In the genomic region with DNA sequence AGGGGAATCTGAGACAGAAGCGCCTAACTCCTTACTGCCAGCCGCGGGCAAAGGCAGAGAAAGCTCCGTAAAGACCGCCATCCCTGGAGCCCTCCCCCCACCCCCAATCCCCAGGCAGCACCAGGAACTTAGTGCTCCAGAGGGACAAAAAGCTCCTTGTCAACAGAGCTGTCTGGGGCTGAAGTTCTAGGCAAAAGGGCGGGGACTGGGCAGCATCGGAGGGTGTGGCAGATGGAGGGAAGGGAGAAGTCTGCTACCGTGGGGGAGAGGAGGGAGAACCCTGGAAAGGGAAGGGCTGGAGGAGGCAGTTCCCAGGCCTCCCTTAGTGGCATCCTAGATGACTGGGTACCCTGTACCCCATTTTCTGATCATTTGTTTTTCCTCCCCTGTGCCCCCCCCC, we compare ENCODE assay signal across 10 mouse cellular contexts. TPM values are rescaled to one million over a fixed set of nuclear protein-coding genes. Genes with fewer than 3 reads are reported as not detected.
DNase-seq lines count a peak whose midpoint lies in the region; ATAC-seq and TF ChIP-seq lines count a peak whose summit lies in the region.
"Had no signal": no experiment of that assay in that cellular context is flagged by ENCODE, and none has a peak within 500 bp of the region (broad histone marks: within the 10 kb centered on the region; RNA-seq: fewer than 3 reads in every experiment).

No protein-coding gene starts in this region.

- DNase-seq in heart, adult 2 months: no peak
- peak; percentile 29 to 56 for DNase-seq in cerebellum, postnatal 25 days
- DNase-seq in hindbrain, embryonic 14.5 days (ENCODE audit: low spot score): no peak
- DNase-seq in left cerebral cortex, adult 9 months (ENCODE audit: low spot score in 2 of 2): no peak
- DNase-seq in adrenal gland, postnatal 25 days: no peak
- DNase-seq in urinary bladder, adult 18-20 months (ENCODE audit: low spot score in 2 of 2): no peak

- H3K27ac ChIP-seq in heart, embryonic 11.5 days (ENCODE audit: low read depth, low read length): no peak overlapping the region
- no peak overlapping the region for H3K27ac ChIP-seq in heart, adult 2 months
- no peak overlapping the region for H3K27ac ChIP-seq in hindbrain, embryonic 14.5 days
- no peak overlapping the region for H3K27ac ChIP-seq in neural tube, embryonic 12.5 days
- H3K27ac ChIP-seq: liver, embryonic 12.5 days had no signal

- H3K79me2 ChIP-seq in heart, adult 2 months (replicated peaks; ENCODE audit: control insufficient read depth, insufficient read depth, low read length): no peaks in the 10 kb centered on the region

- no peak for TF ChIP-seq CTCF in heart, adult 2 months (IDR thresholded peaks at IDR 0.05)

- TF ChIP-seq POLR2A in heart, adult 2 months (IDR thresholded peaks at IDR 0.05; ENCODE audit: insufficient read depth, low read depth, low read length): no peak

- H3K27me3 ChIP-seq in heart, embryonic 11.5 days (ENCODE audit: control insufficient read depth, insufficient read depth, low read length): peaks cover 34% of the 10 kb centered on the region
- no peaks in the 10 kb centered on the region for H3K27me3 ChIP-seq in heart, adult 2 months (ENCODE audit: control insufficient read depth, insufficient read depth, low read length)
- no peaks in the 10 kb centered on the region for H3K27me3 ChIP-seq in hindbrain, embryonic 14.5 days (ENCODE audit: control insufficient read depth, insufficient read depth, low read length)
- no peaks in the 10 kb centered on the region for H3K27me3 ChIP-seq in neural tube, embryonic 12.5 days (replicated peaks)

- WGBS in heart, embryonic 11.5 days (ENCODE audit: insufficient replicate concordance): 6% methylated on average over 8 of the region's 8 CpGs
- 26% methylated on average over 8 of the region's 8 CpGs for WGBS in heart, adult 2 months
- 5% methylated on average over 7 of the region's 8 CpGs for WGBS in hindbrain, embryonic 14.5 days
- 3% methylated on average over 8 of the region's 8 CpGs for WGBS in neural tube, embryonic 12.5 days

- TF ChIP-seq EP300 in heart, adult 2 months (IDR thresholded peaks at IDR 0.05; ENCODE audit: insufficient read depth, low read depth, low read length): no peak

- H3K36me3 ChIP-seq in heart, embryonic 11.5 days (ENCODE audit: control insufficient read depth, insufficient read depth, low read length): no peaks in the 10 kb centered on the region; the same call in 1 of the 2 replicates
- no peaks in the 10 kb centered on the region for H3K36me3 ChIP-seq in heart, adult 2 months (ENCODE audit: control insufficient read depth, insufficient read depth, low read length)
- H3K36me3 ChIP-seq in hindbrain, embryonic 14.5 days (replicated peaks; ENCODE audit: control insufficient read depth, insufficient read depth): peaks cover 42% of the 10 kb centered on the region
- peaks cover 46% of the 10 kb centered on the region for H3K36me3 ChIP-seq in neural tube, embryonic 12.5 days
- H3K36me3 ChIP-seq: liver, embryonic 12.5 days had no signal

- H3K9ac ChIP-seq in heart, embryonic 11.5 days (ENCODE audit: low read depth, low read length): no peak overlapping the region
- no peak overlapping the region for H3K9ac ChIP-seq in heart, adult 2 months (ENCODE audit: low read depth, low read length)
- peak overlapping the region; percentile 64; the same call in 1 of the 2 replicates for H3K9ac ChIP-seq in hindbrain, embryonic 14.5 days
- no peak overlapping the region; the same call in 1 of the 2 replicates for H3K9ac ChIP-seq in neural tube, embryonic 12.5 days
- H3K9ac ChIP-seq: liver, embryonic 12.5 days had no signal

- intact Hi-C loops in heart, adult 2 months (cut with DNase I): no loop called here

- no peaks in the 10 kb centered on the region for H3K9me3 ChIP-seq in heart, embryonic 11.5 days (replicated peaks; ENCODE audit: control insufficient read depth, low read length)
- H3K9me3 ChIP-seq in hindbrain, embryonic 14.5 days (ENCODE audit: control insufficient read depth, low read length): no peaks in the 10 kb centered on the region
- H3K9me3 ChIP-seq in neural tube, embryonic 12.5 days: no peaks in the 10 kb centered on the region
- H3K9me3 ChIP-seq: liver, embryonic 12.5 days had no signal

- H3K4me3 ChIP-seq in heart, embryonic 11.5 days (ENCODE audit: low read depth, low read length): no peak overlapping the region
- no peak overlapping the region for H3K4me3 ChIP-seq in heart, adult 2 months
- H3K4me3 ChIP-seq in hindbrain, embryonic 14.5 days (replicated peaks; ENCODE audit: low read length): peak overlapping the region; percentile 50; the same call in 1 of the 2 replicates
- H3K4me3 ChIP-seq in neural tube, embryonic 12.5 days: 0 out of 2 replicates have a peak overlapping the region, but pooled peaks have one; percentile 0
- H3K4me3 ChIP-seq: liver, embryonic 12.5 days had no signal

- no peak for ATAC-seq in heart, embryonic 11.5 days (replicated peaks; ENCODE audit: insufficient number of reproducible peaks, low FRiP score, low TSS enrichment)
- ATAC-seq in hindbrain, embryonic 14.5 days (ENCODE audit: low FRiP score): no peak
- no peak for ATAC-seq in neural tube, embryonic 12.5 days (ENCODE audit: low FRiP score, low read depth)
- ATAC-seq: liver, embryonic 12.5 days had no signal

- H3K4me2 ChIP-seq in heart, embryonic 11.5 days: peak overlapping the region; percentile 44
- peak overlapping the region; percentile 68 for H3K4me2 ChIP-seq in hindbrain, embryonic 14.5 days (replicated peaks)
- peak overlapping the region; percentile 88 for H3K4me2 ChIP-seq in neural tube, embryonic 12.5 days (replicated peaks)
- H3K4me2 ChIP-seq: liver, embryonic 12.5 days had no signal

- H3K4me1 ChIP-seq in heart, embryonic 11.5 days (ENCODE audit: control insufficient read depth, insufficient read depth, low read length): peaks cover 37% of the 10 kb centered on the region
- H3K4me1 ChIP-seq in heart, adult 2 months (ENCODE audit: control insufficient read depth, insufficient read depth, low read length): peaks cover 7% of the 10 kb centered on the region
- peaks cover 37% of the 10 kb centered on the region for H3K4me1 ChIP-seq in hindbrain, embryonic 14.5 days (replicated peaks; ENCODE audit: control insufficient read depth, insufficient read depth, low read length)
- H3K4me1 ChIP-seq in neural tube, embryonic 12.5 days: peaks cover 46% of the 10 kb centered on the region

RNA-seq across cellular contexts. Expression of a gene that starts 8.7 kb away (rescaled TPM):
- polyA plus RNA-seq in heart, embryonic 11.5 days (2014; fragmentation: Nextera tagmentation; extraction: Ambion mirVana): 4.0 and 6.6 TPM in 2 replicates
- 1 to 10 TPM; 4.4 to 5.8 TPM for total RNA-seq in heart, adult 2 months (2021)
- 3.1 and 4.3 TPM in 2 replicates for polyA plus RNA-seq in heart, adult 2 months (2012; rRNA removed)
- 50.1 and 57.2 TPM in 2 replicates for polyA plus RNA-seq in hindbrain, embryonic 14.5 days (2014; fragmentation: Nextera tagmentation; extraction: Ambion mirVana)
- polyA plus RNA-seq in neural tube, embryonic 12.5 days (2016; fragmentation: Nextera tagmentation; extraction: Ambion mirVana): 10.3 and 12.6 TPM in 2 replicates
- 4.9 and 6.2 TPM in 2 replicates for total RNA-seq in adrenal gland, postnatal 25 days (2021)
- total RNA-seq: granulocyte monocyte progenitor cell, adult 5-6 weeks had no signal

RNA-seq across cellular contexts. Expression of a gene that starts 26.9 kb away (rescaled TPM):
- polyA plus RNA-seq in heart, embryonic 11.5 days (2014; fragmentation: Nextera tagmentation; extraction: Ambion mirVana): 60.1 and 63.5 TPM in 2 replicates
- total RNA-seq in heart, adult 2 months (2021): 10 to 100 TPM; 28.3 to 29.4 TPM
- polyA plus RNA-seq in heart, adult 2 months (2012; rRNA removed): 13.0 and 25.6 TPM in 2 replicates
- 165 and 170 TPM in 2 replicates for polyA plus RNA-seq in hindbrain, embryonic 14.5 days (2014; fragmentation: Nextera tagmentation; extraction: Ambion mirVana)
- 177 and 178 TPM in 2 replicates for polyA plus RNA-seq in neural tube, embryonic 12.5 days (2016; fragmentation: Nextera tagmentation; extraction: Ambion mirVana)
- total RNA-seq in adrenal gland, postnatal 25 days (2021): 82.8 and 89.4 TPM in 2 replicates

RNA-seq across cellular contexts. Expression of a gene that starts 57.1 kb away (rescaled TPM):
- 10.8 and 11.5 TPM in 2 replicates for polyA plus RNA-seq in heart, embryonic 11.5 days (2014; fragmentation: Nextera tagmentation; extraction: Ambion mirVana)
- total RNA-seq in heart, adult 2 months (2021): 10 to 100 TPM; 85.1 to 93.6 TPM
- 44.3 and 65.0 TPM in 2 replicates for polyA plus RNA-seq in heart, adult 2 months (2012; rRNA removed)
- 18.6 and 19.3 TPM in 2 replicates for polyA plus RNA-seq in hindbrain, embryonic 14.5 days (2014; fragmentation: Nextera tagmentation; extraction: Ambion mirVana)
- polyA plus RNA-seq in neural tube, embryonic 12.5 days (2016; fragmentation: Nextera tagmentation; extraction: Ambion mirVana): 13.0 and 13.1 TPM in 2 replicates
- 51.9 and 56.6 TPM in 2 replicates for total RNA-seq in adrenal gland, postnatal 25 days (2021)

RNA-seq across cellular contexts. Expression of a gene that starts 59.4 kb away (rescaled TPM):
- polyA plus RNA-seq in heart, embryonic 11.5 days (2014; fragmentation: Nextera tagmentation; extraction: Ambion mirVana): 1.3 and 2.5 TPM in 2 replicates
- 1 to 10 TPM; 1.0 to 2.1 TPM for total RNA-seq in heart, adult 2 months (2021)
- 4.7 and 5.3 TPM in 2 replicates for polyA plus RNA-seq in heart, adult 2 months (2012; rRNA removed)
- 90.5 and 103 TPM in 2 replicates for polyA plus RNA-seq in hindbrain, embryonic 14.5 days (2014; fragmentation: Nextera tagmentation; extraction: Ambion mirVana)
- polyA plus RNA-seq in neural tube, embryonic 12.5 days (2016; fragmentation: Nextera tagmentation; extraction: Ambion mirVana): 19.6 and 19.7 TPM in 2 replicates
- total RNA-seq in adrenal gland, postnatal 25 days (2021): 6.3 and 8.9 TPM in 2 replicates
- total RNA-seq: granulocyte monocyte progenitor cell, adult 5-6 weeks had no signal
- polyA plus RNA-seq: liver, embryonic 12.5 days had no signal

Comparison
In these comparisons a context has a peak if more than half of its experiments do, and no peak if none do; other contexts are left out.
1. H3K4me3 ChIP-seq: peak in hindbrain, embryonic 14.5 days (single experiment) and neural tube, embryonic 12.5 days (single experiment); none in heart, embryonic 11.5 days (single experiment) and heart, adult 2 months (single experiment).
2. DNase-seq: peak in cerebellum, postnatal 25 days (2 of 2); none in heart, adult 2 months (0 of 2), hindbrain, embryonic 14.5 days (single experiment), left cerebral cortex, adult 9 months (0 of 2), adrenal gland, postnatal 25 days (single experiment) and urinary bladder, adult 18-20 months (0 of 2).
3. Peak in every context shown above with its lines, with median percentiles within 50 percentile points of each other: H3K4me2 ChIP-seq.